Mouse (Mus musculus) ES-Bruce4 (cell line): ENCODE results near the gene Cdk5rap3.
A peak's percentile ranks its signal among the peaks of the same experiment; 100 is the strongest.

Experiments used
- CTCF ChIP-seq: IDR thresholded peaks from one replicate; pipeline ENCODE4 v1.8.1; 2011; ENCODE audit warnings: low read depth, low read length
- EP300 ChIP-seq: IDR thresholded peaks from 2 replicates; pipeline ENCODE4 v1.6.1; 2011; ENCODE audit warnings: low read depth, low read length; ENCODE audit not compliant: insufficient read depth

DNA sequence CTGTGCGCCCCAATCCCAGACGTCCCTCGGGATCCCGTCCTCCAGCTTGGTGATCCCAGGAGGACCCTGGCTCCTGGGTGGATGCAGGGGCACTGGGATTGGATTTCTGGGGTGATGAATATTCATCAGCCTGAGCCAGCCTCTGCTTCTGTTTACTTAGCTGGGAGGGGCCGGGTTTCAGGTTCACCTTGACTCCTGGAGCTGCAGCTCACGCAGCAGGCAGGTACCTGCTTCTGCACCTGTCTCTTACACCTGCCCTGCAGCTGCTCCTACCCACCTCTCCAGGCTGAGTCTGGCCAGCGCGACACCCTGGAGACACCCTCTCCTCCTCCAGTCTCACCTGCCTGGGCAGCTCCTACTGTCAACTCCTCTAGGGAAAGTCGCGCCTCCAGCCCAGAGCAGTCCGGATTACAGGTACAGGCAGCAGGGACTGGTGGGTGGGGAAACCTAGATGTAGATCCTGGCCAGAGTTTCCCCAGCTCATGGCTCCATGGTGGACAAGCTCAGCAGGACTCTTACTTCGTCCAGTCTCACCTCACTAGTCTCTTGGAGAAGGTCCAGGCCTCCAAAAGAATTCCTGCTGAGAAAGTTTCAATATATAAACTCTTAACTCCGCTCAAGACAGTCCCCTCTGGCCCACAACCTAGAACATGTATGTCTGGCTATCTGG is 12.9 kb upstream of the Cdk5rap3 start:
- peak; percentile 89 for TF ChIP-seq EP300
- TF ChIP-seq CTCF: no peak
